Mouse (Mus musculus) megakaryocyte, embryonic 14.5 days (primary cell): Measurements from ENCODE around the gene Aknad1. TPM values are rescaled to one million over a fixed set of nuclear protein-coding genes. Genes with fewer than 3 reads are reported as not detected.

Experiments
- H3K27me3 ChIP-seq: replicated peaks from 2 replicates; pipeline ENCODE3; 2012; ENCODE audit warnings: inconsistent platforms
- H3K36me3 ChIP-seq: replicated peaks from 2 replicates; pipeline ENCODE3; 2012; ENCODE audit warnings: low read length, inconsistent platforms, mixed read lengths
- H3K4me1 ChIP-seq: 2 replicates; pipeline ENCODE4 v1.6.1; 2012; ENCODE audit warnings: inconsistent platforms
- H3K4me3 ChIP-seq: replicated peaks from 2 replicates; pipeline ENCODE3; 2012; ENCODE audit warnings: moderate library complexity, mild to moderate bottlenecking, inconsistent platforms
- H3K9me3 ChIP-seq: 2 replicates; pipeline ENCODE4 v1.6.1; 2012; ENCODE audit warnings: inconsistent platforms
- FLI1 ChIP-seq: IDR thresholded peaks from 2 replicates; pipeline ENCODE4 v1.6.1; 2012; ENCODE audit warnings: low read length, inconsistent platforms, mixed read lengths
- GATA1 ChIP-seq: IDR thresholded peaks from 3 replicates; pipeline ENCODE4 v1.6.1; 2012; ENCODE audit warnings: mixed read lengths, low read length, inconsistent platforms, borderline replicate concordance
- polyA plus RNA-seq: library from polyadenylated mRNA; stranded (reverse); fragments of >175 nt; gene quantifications from 2 replicates; pipeline ENCODE4 v1.2.3, GENCODE M21; 2012; ENCODE audit warnings: low replicate concordance; ENCODE audit not compliant: insufficient read depth

Gene Aknad1
- polyA plus RNA-seq: not detected in 2 replicates

GRCm38 (mm10) chr3:108739045-108739708 lies at the start of gene Aknad1:
TSS of gene Aknad1 (plus strand) at chr3:108739658.
- Histone ChIP-seq H3K27me3 (peaks cover 78% of the 10 kb centered on the region), H3K4me3 (no peak within 1 kb of the TSS), H3K9me3 (peaks cover 21% of the 10 kb centered on the region), H3K36me3 (no peaks in the 10 kb centered on the region), H3K4me1 (no peaks in the 10 kb centered on the region)
- TF ChIP-seq FLI1 (no peak), GATA1 (no peak)

DNA sequence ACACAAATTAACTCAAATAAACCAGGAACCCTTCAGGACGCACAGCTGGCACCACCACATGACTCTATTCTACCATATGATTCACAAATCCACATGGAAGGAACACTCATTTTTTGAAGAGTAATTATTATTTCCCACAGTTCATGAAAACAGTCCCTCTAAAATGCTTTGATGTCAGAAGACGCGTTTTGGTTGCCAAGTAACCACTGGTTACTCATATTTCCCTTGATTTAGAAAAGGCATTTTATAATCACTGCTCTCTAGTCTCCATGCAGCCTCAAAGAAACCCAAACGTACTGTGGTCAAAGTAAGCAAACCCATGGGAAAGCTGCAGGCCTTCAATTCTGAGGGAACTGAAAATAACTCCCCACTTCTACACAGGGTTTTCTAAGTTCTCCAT lies 49.5 kb upstream of the Aknad1 start:
- no peaks in the 10 kb centered on the region for H3K4me1 ChIP-seq
- H3K27me3 ChIP-seq: no peaks in the 10 kb centered on the region
- no peak overlapping the region for H3K4me3 ChIP-seq
- H3K9me3 ChIP-seq: no peaks in the 10 kb centered on the region
- peaks cover 36% of the 10 kb centered on the region for H3K36me3 ChIP-seq
- TF ChIP-seq FLI1: no peak
- no peak for TF ChIP-seq GATA1

DNA sequence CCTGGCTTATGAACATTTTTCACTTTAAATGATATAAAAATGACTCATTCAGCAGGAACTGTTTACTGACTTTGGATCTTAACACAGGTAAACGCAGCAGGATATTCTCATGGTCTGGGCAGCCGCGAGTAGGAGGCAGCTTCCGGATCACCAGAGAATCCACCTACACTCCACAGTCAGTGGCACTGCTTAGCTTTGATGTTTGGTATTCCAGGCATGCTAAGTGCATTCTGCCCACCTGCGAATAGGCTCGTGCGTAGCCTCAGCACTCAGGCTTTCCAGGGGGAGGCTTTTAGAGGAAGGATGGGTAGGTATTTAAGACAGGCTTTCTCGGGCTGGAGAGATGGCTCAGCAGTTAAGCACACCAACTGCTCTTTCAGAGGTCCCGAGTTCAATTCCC lies 45.1 kb upstream of the Aknad1 start:
- no peaks in the 10 kb centered on the region for H3K9me3 ChIP-seq
- TF ChIP-seq GATA1 (no peak), FLI1 (no peak)
- no peaks in the 10 kb centered on the region for H3K27me3 ChIP-seq
- peaks cover 33% of the 10 kb centered on the region for H3K36me3 ChIP-seq
- no peak overlapping the region for H3K4me3 ChIP-seq
- H3K4me1 ChIP-seq: no peaks in the 10 kb centered on the region

DNA sequence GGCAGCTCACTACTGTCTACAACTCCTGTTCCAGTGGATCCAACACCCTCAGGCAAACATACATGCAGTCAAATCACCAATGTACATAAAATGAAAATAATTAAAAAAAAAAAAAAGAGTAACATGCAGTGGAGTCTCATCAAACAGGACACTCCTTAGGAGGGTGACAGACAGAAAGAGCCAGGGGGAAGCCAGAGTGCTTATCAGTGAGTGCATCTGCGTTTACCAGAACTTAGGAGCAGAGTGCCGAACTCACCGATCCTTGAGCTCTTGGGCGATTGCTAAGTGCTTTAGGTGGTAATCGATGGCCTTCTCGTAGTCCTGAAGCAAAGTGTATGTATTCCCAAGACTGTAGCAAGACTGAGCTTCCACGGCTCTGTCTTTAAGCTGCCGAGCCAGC lies 40.8 kb upstream of the Aknad1 start:
- peaks cover 54% of the 10 kb centered on the region for H3K36me3 ChIP-seq

DNA sequence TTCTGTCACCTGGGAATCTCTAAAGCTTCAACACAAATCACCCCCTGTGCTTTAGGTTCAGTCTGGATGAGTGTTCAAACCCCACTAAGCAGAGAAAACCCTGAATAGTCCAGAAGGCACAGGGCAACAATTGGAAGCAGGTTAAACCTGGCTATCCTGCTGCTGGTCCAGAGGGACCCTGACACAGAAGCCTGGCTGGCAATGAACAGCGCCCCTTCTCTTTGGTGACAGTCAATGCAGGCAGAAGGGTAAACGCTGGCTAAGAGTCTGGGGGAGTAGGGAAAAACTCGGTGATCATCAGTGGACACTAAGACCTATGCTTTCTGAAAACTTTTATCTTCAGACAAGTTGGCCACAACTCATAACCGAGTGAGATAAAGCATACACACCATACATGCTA lies 39.7 kb upstream of the Aknad1 start:
- Histone ChIP-seq H3K9me3 (no peaks in the 10 kb centered on the region), H3K4me3 (no peak overlapping the region), H3K27me3 (peaks cover 6% of the 10 kb centered on the region), H3K4me1 (no peaks in the 10 kb centered on the region), H3K36me3 (peaks cover 47% of the 10 kb centered on the region)
- TF ChIP-seq GATA1 (no peak), FLI1 (no peak)

More for the DNA sequence above, 40.8 kb upstream of the Aknad1 start:
- TF ChIP-seq GATA1 (no peak), FLI1 (no peak)
- no peak overlapping the region for H3K4me3 ChIP-seq
- H3K4me1 ChIP-seq: no peaks in the 10 kb centered on the region
- H3K9me3 ChIP-seq: no peaks in the 10 kb centered on the region
- peaks cover 2% of the 10 kb centered on the region for H3K27me3 ChIP-seq

- peaks cover 38% of the 10 kb centered on the region for H3K36me3 ChIP-seq
- no peak for TF ChIP-seq GATA1
- TF ChIP-seq FLI1: no peak
- H3K4me1 ChIP-seq: no peaks in the 10 kb centered on the region
- no peaks in the 10 kb centered on the region for H3K9me3 ChIP-seq
- peaks cover 10% of the 10 kb centered on the region for H3K27me3 ChIP-seq
- H3K4me3 ChIP-seq: no peak overlapping the region
Observed at GRCm38 (mm10) chr3:108701256-108701655, 38.2 kb upstream of the Aknad1 start.

- Histone ChIP-seq H3K36me3 (peaks cover 30% of the 10 kb centered on the region), H3K4me1 (no peaks in the 10 kb centered on the region), H3K9me3 (no peaks in the 10 kb centered on the region), H3K27me3 (peaks cover 16% of the 10 kb centered on the region), H3K4me3 (no peak overlapping the region)
- TF ChIP-seq GATA1 (no peak), FLI1 (no peak)
Observed at GRCm38 (mm10) chr3:108702789-108703188, 36.7 kb upstream of the Aknad1 start.

DNA sequence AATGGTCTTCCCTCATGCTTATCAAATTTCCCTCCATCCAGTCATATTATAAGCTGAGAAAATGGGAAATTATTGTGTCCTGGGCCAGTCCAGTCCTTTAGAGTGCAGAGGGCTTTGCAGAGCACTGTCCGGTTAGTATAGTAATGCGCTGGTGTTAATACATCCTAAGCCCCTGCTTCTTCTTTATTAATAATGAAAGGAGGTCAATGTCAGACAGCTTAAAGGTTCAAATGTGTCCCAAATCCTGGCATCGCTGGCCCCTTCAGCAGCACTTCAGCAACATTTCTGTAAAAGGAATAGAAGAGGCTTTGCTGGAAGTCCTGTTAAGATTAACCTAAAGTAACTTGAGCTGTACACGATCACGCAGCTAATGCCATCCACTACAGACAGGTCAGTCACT lies 28.2 kb upstream of the Aknad1 start:
- Histone ChIP-seq H3K4me1 (peaks cover 10% of the 10 kb centered on the region), H3K9me3 (no peaks in the 10 kb centered on the region), H3K36me3 (no peaks in the 10 kb centered on the region), H3K27me3 (peaks cover 20% of the 10 kb centered on the region), H3K4me3 (no peak overlapping the region)
- TF ChIP-seq FLI1 (no peak), GATA1 (no peak)

DNA sequence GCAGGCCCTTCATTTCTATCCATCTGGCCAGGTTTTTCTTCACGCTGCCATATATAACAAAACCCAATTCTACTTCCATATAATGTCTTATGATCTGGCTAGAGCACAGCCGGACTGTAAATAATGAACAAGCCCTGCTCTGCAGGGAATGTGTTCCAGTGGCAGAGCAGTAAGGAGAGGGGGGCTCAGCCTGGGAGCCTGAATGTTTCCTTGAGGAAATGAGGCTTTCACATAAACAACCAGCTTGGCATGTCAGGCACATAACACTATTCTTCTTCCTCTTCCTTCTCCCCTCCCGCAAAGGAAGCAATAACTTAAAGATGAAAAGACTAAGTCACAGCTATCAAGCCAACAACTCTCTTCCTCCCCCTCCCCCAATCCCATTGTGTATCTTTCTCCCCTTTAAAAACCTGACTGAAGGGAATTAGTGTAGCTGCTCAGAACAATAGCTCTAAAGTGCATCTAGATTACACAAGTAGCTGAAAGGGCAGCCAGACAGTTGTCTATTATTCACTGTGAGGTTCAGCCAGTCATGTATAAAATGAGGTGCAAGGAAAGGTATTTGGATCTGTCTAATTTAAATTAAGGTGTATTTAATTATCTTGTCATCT lies 26.3 kb upstream of the Aknad1 start:
- Histone ChIP-seq H3K27me3 (peaks cover 14% of the 10 kb centered on the region), H3K36me3 (no peaks in the 10 kb centered on the region), H3K4me3 (no peak overlapping the region), H3K9me3 (no peaks in the 10 kb centered on the region), H3K4me1 (peaks cover 15% of the 10 kb centered on the region)
- TF ChIP-seq GATA1: no peak
- no peak for TF ChIP-seq FLI1

DNA sequence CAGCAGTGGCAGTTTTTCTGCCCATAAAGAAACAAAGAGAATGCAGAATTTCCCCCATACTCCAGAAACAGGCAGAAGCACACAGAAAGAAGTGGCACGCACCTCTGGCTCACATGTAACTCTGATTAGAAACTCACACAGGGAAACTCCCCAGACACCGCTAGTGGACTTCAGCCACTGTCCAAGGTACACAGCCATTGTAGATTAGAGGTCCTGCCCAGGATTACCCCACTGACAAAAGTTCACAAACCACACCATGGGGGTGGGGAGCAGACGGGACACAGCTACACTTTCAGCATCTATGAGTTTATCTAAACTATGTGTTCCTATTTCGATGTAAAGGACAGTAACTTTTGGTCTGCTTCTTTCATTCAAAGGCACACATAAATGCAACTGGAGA lies 24.6 kb upstream of the Aknad1 start:
- TF ChIP-seq FLI1: no peak
- TF ChIP-seq GATA1: no peak
- Histone ChIP-seq H3K36me3 (no peaks in the 10 kb centered on the region), H3K9me3 (no peaks in the 10 kb centered on the region), H3K27me3 (peaks cover 16% of the 10 kb centered on the region), H3K4me1 (peaks cover 23% of the 10 kb centered on the region), H3K4me3 (no peak overlapping the region)
